Comparison of ENCODE assay signal across 23 mouse cellular contexts in the genomic region with DNA sequence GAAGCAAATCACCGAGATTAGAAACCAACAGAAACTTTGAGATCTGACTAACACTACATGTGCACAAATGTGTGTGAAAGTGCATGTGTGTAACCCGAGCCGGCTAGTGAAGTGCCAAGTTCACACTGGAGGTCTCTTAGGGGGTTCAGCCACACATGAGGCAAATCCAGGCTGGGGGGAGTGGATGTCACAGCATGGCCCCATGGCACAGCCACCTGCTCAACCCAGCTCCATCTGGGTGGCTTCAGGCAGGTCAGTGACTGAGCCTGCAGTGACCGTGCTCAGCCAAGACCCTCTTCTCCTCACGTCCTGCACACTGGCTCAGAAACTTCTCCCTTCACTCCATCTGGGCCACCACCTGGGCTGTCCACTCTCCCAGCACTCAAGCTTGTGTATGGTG. TPM values are rescaled to one million over a fixed set of nuclear protein-coding genes. Genes with fewer than 3 reads are reported as not detected.
A peak's percentile ranks its signal among the peaks of the same experiment; 100 is the strongest.
DNase-seq lines count a peak whose midpoint lies in the region; ATAC-seq lines count a peak whose summit lies in the region.
"Had no signal": no experiment of that assay in that cellular context is flagged by ENCODE, and none has a peak within 500 bp of the region (broad histone marks: within the 10 kb centered on the region; RNA-seq: fewer than 3 reads in every experiment).

No protein-coding gene starts in this region.

- H3K4me2 ChIP-seq in kidney, embryonic 15.5 days, result peak overlapping the region; percentile 90
- H3K4me2 ChIP-seq: embryonic facial prominence, embryonic 15.5 days; forebrain, embryonic 15.5 days; heart, embryonic 13.5 days; hindbrain, embryonic 15.5 days had no signal

- 58% methylated on average over 5 of the region's 5 CpGs for WGBS in kidney, embryonic 15.5 days

- no peak overlapping the region for H3K9ac ChIP-seq in kidney, embryonic 15.5 days
- H3K9ac ChIP-seq: embryonic facial prominence, embryonic 15.5 days; forebrain, embryonic 15.5 days; heart, embryonic 13.5 days; hindbrain, embryonic 15.5 days had no signal

- H3K4me1 ChIP-seq in kidney, embryonic 15.5 days, result peaks cover 33% of the 10 kb centered on the region

- no peaks in the 10 kb centered on the region for H3K36me3 ChIP-seq in kidney, embryonic 15.5 days
- H3K36me3 ChIP-seq: embryonic facial prominence, embryonic 15.5 days; forebrain, embryonic 10.5 days; forebrain, embryonic 15.5 days; G1E; heart, embryonic 13.5 days; hindbrain, embryonic 15.5 days had no signal

- no peak for ATAC-seq in kidney, embryonic 15.5 days (replicated peaks; ENCODE audit: low FRiP score)
- ATAC-seq: CD4-positive, CD25-positive, alpha-beta regulatory T cell, adult 4 months; forebrain, embryonic 15.5 days had no signal

- H3K27ac ChIP-seq in kidney, embryonic 15.5 days, result peak overlapping the region; percentile 73
- H3K27ac ChIP-seq: embryonic facial prominence, embryonic 15.5 days; forebrain, embryonic 10.5 days; forebrain, embryonic 15.5 days; heart, embryonic 13.5 days; hindbrain, embryonic 15.5 days had no signal

- DNase-seq in cerebellum, adult 9-11 months, result peak; percentile 71
- no peak for DNase-seq in cerebellum, adult 11 months
- no peak for DNase-seq in kidney, adult 18-20 months
- DNase-seq in A20 (ENCODE audit: low read depth, low spot score) (peak; percentile 59), NIH3T3 (ENCODE audit: low read depth) (peak; percentile 24)
- DNase-seq in ovary, postnatal 36 days (ENCODE audit: low spot score), result no peak
- DNase-seq: adrenal gland, postnatal 14 days; B cell, adult 2 months; embryo, embryonic 11 days; gastrocnemius, postnatal 36 days; heart, adult 11 months; heart, postnatal 36 days had no signal

- H3K9me3 ChIP-seq in kidney, embryonic 15.5 days (replicated peaks), result no peaks in the 10 kb centered on the region
- H3K9me3 ChIP-seq: embryonic facial prominence, embryonic 15.5 days; forebrain, embryonic 10.5 days; forebrain, embryonic 15.5 days; heart, embryonic 13.5 days; hindbrain, embryonic 15.5 days had no signal

- H3K27me3 ChIP-seq in kidney, embryonic 15.5 days, result peaks cover 47% of the 10 kb centered on the region

- H3K4me3 ChIP-seq in kidney, embryonic 15.5 days (replicated peaks), result peak overlapping the region; percentile 52; the same call in 1 of the 2 replicates
- H3K4me3 ChIP-seq: embryonic facial prominence, embryonic 15.5 days; erythroblast, embryonic 14.5 days; forebrain, embryonic 10.5 days; forebrain, embryonic 15.5 days; heart, embryonic 13.5 days; hindbrain, embryonic 15.5 days had no signal

RNA-seq across cellular contexts. Expression of a gene that starts 2.4 kb away (rescaled TPM):
- 5.4 and 5.7 TPM in 2 replicates for polyA plus RNA-seq in kidney, embryonic 15.5 days (2015; fragmentation: Nextera tagmentation; extraction: Ambion mirVana)
- polyA plus RNA-seq: CD4-positive, CD25-positive, alpha-beta regulatory T cell, adult 4 months; heart, postnatal 0 days had no signal

RNA-seq across cellular contexts. Expression of a gene that starts 5.2 kb away (rescaled TPM):
- polyA plus RNA-seq in kidney, embryonic 15.5 days (2015; fragmentation: Nextera tagmentation; extraction: Ambion mirVana), result 1.5 TPM in 2 replicates
- polyA plus RNA-seq: CD4-positive, CD25-positive, alpha-beta regulatory T cell, adult 4 months; embryonic facial prominence, embryonic 11.5 days; forebrain, embryonic 15.5 days; heart, embryonic 13.5 days; heart, postnatal 0 days had no signal

RNA-seq across cellular contexts. Expression of a gene that starts 5.2 kb away (rescaled TPM):
- polyA plus RNA-seq in kidney, embryonic 15.5 days (2015; fragmentation: Nextera tagmentation; extraction: Ambion mirVana), result 72.2 and 76.4 TPM in 2 replicates

RNA-seq across cellular contexts. Expression of a gene that starts 30.5 kb away (rescaled TPM):
- polyA plus RNA-seq in kidney, embryonic 15.5 days (2015; fragmentation: Nextera tagmentation; extraction: Ambion mirVana), result 27.8 and 30.9 TPM in 2 replicates

RNA-seq across cellular contexts. Expression of a gene that starts 35.6 kb away (rescaled TPM):
- polyA plus RNA-seq in kidney, embryonic 15.5 days (2015; fragmentation: Nextera tagmentation; extraction: Ambion mirVana), result 22.7 and 31.6 TPM in 2 replicates

Comparison
In these comparisons a context has a peak if more than half of its experiments do, and no peak if none do; other contexts are left out.
1. DNase-seq: peak in cerebellum, adult 9-11 months (single experiment), A20 (single experiment) and NIH3T3 (single experiment); none in cerebellum, adult 11 months (single experiment), kidney, adult 18-20 months (single experiment) and ovary, postnatal 36 days (single experiment).